Mouse (Mus musculus): ENCODE data around the gene Fancg.

DNA sequence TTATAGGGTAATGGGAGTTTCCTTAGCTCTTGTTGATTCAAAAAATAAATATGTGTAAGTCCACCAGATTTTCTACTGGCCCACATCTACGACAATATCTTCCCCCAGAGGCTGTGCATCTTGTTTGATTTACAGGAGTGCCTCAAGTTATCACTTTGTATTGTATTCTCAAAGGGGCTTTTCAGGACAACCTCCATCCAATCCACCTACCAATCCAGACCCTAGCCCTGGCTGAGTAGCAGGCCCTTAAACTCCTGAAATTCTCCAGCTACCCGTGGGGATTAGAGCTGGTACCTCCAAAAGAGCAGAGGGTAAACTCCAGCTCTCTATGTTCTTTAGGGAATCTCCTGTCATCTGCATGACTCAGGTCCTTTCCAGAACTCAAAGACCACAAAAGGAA, 12.3 kb downstream of the Fancg start:
- TF ChIP-seq CTCF (IDR thresholded peaks at IDR 0.05; ENCODE audit: extremely low read depth, insufficient read length, insufficient replicate concordance, low read depth, low read length), result no peak
- TF ChIP-seq POLR2A (IDR thresholded peaks at IDR 0.05; ENCODE audit: low read depth, low read length), result no peak
